Mouse (Mus musculus): ENCODE results near the gene Socs3. TPM values are rescaled to one million over a fixed set of nuclear protein-coding genes. Genes with fewer than 3 reads are reported as not detected.

The Socs3 gene
- total RNA-seq, 1 experiment from 2014 or later = 44.5 TPM

DNA sequence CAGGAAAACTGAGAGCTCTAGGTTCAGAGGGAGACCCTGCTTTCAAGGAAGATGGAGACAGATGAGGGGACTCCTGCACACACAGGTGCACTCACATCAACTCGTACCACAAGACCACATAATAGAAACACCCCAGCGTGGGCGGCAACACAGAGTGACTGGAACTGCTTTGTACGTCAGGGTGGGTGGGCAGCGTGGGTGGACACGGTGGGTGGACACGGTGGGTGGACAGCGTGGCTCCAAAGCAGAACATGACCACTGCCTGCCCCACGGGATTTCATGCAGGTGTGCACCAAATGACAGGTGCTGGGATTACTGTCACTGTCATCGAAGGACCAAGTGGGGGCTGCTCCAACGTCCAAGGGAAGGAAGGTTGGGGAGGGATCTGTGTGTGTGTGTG is 51.3 kb downstream of the Socs3 start:
- no peak for ATAC-seq (replicated peaks in 1 of 2; ENCODE audit: insufficient read depth in 1 of 2, low FRiP score in 2 of 2, low TSS enrichment in 1 of 2, low read depth in 1 of 2, poor library complexity in 2 of 2, severe bottlenecking in 2 of 2)

Other genes with a start within 250 kb of the Socs3 start
- gene Tmc8, start 188.0 kb downstream of the Socs3 start, total RNA-seq (2017) = 1.5 and 2.9 TPM in 2 replicates
- 12.6 and 23.0 TPM in 2 replicates for gene Tmc6, start 187.8 kb downstream of the Socs3 start, total RNA-seq (2017)
- gene 6030468B19Rik, start 172.4 kb downstream of the Socs3 start, total RNA-seq (2017) = 0.30 TPM in 1 of 2 replicates, not detected in the other
- 1.9 TPM in 1 of 2 replicates, not detected in the other for gene Gm20708, start 160.4 kb downstream of the Socs3 start, total RNA-seq (2017)
- gene Syngr2, start 160.4 kb downstream of the Socs3 start, total RNA-seq (2017) = 81.0 and 97.1 TPM in 2 replicates
- gene Afmid, start 144.1 kb downstream of the Socs3 start, total RNA-seq (2017) = 3.9 and 4.5 TPM in 2 replicates
- 40.1 and 49.0 TPM in 2 replicates for gene Tk1, start 144.0 kb downstream of the Socs3 start, total RNA-seq (2017)
- 114 and 124 TPM in 2 replicates for gene Birc5, start 120.8 kb downstream of the Socs3 start, total RNA-seq (2017)
- not detected in 2 replicates for gene Tmem235, start 109.3 kb downstream of the Socs3 start, total RNA-seq (2017)
- 5.4 and 5.9 TPM in 2 replicates for gene Tha1, start 96.6 kb downstream of the Socs3 start, total RNA-seq (2017)
- gene Pgs1, start 16.2 kb upstream of the Socs3 start, total RNA-seq (2017) = 8.1 and 18.7 TPM in 2 replicates
- 0.10 and 1.1 TPM in 2 replicates for gene Dnah17, start 160.6 kb upstream of the Socs3 start, total RNA-seq (2017)

Measured in hematopoietic stem cell, adult 5-6 weeks (primary cell).